Mouse (Mus musculus) heart, embryonic 10.5 days (tissue): Measurements from ENCODE around the gene Sardh. TPM values are rescaled to one million over a fixed set of nuclear protein-coding genes. Genes with fewer than 3 reads are reported as not detected.

Source experiments
- DNase-seq: peaks from one replicate; pipeline ENCODE4 v3.0.0-alpha.2; 2017; ENCODE audit warnings: low spot score
- H3K27ac ChIP-seq: fragments of 300-500 bp; sonication (generic); 2 replicates; pipeline ENCODE4 v1.5.1; 2016; ENCODE audit warnings: mild to moderate bottlenecking
- H3K27me3 ChIP-seq: fragments of 300-500 bp; sonication (generic); 2 replicates; pipeline ENCODE4 v1.6.1; 2016; ENCODE audit warnings: mild to moderate bottlenecking; ENCODE audit not compliant: poor library complexity, insufficient read depth, severe bottlenecking
- H3K36me3 ChIP-seq: fragments of 300-500 bp; sonication (generic); 2 replicates; pipeline ENCODE4 v1.6.1; 2016; ENCODE audit warnings: mild to moderate bottlenecking, moderate library complexity
- H3K4me1 ChIP-seq: fragments of 300-500 bp; sonication (generic); 2 replicates; pipeline ENCODE4 v1.6.1; 2016; ENCODE audit warnings: mild to moderate bottlenecking
- H3K4me3 ChIP-seq: fragments of 300-500 bp; sonication (generic); 2 replicates; pipeline ENCODE4 v1.5.1; 2016; ENCODE audit warnings: mild to moderate bottlenecking, moderate library complexity
- H3K9me3 ChIP-seq: fragments of 300-500 bp; sonication (generic); 2 replicates; pipeline ENCODE4 v1.6.1; 2016; ENCODE audit warnings: mild to moderate bottlenecking, moderate library complexity
- WGBS: fragments of 180-500 bp; shearing (Covaris S2); methylation state at CpG from one replicate; pipeline ENCODE4 v1.1.7; 2016; 5-methylcytosine and 5-hydroxymethylcytosine counted together
- polyA plus RNA-seq: library from polyadenylated mRNA; unstranded; fragments of >200 nt; fragmentation: Nextera tagmentation; extraction: Ambion mirVana; gene quantifications from 2 replicates; pipeline ENCODE4 v1.2.1, GENCODE M21; 2016

Gene Sardh
- polyA plus RNA-seq, 1 experiment from 2014 or later: 11.8 TPM

DNA sequence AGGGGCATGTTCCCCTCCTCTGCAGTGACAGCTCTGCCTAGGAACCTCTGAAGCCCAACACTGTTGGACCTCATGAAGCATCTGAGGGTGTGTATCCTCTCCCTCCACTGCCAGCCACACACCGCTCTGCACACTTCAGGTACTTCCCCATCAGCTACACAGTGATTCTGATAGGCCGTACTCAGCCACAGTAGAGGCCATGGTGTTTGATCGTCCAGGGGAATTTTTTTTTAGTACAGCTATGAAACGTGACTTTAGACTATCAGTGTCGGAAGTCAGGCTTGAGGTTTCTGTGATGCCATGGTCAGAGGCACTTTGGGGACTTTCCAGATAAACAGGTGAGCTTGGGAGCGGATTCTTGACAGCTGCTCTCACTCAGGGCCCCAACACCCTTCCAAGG is 60.6 kb downstream of the Sardh start:
- Histone ChIP-seq H3K9me3 (no peaks in the 10 kb centered on the region), H3K27me3 (peaks cover 31% of the 10 kb centered on the region), H3K4me3 (no peak overlapping the region), H3K4me1 (peaks cover 40% of the 10 kb centered on the region), H3K36me3 (no peaks in the 10 kb centered on the region), H3K27ac (0 out of 2 replicates have a peak overlapping the region, but pooled peaks have one; percentile 17)
- WGBS: 67% methylated on average over 6 of the region's 6 CpGs
- no peak for DNase-seq

DNA sequence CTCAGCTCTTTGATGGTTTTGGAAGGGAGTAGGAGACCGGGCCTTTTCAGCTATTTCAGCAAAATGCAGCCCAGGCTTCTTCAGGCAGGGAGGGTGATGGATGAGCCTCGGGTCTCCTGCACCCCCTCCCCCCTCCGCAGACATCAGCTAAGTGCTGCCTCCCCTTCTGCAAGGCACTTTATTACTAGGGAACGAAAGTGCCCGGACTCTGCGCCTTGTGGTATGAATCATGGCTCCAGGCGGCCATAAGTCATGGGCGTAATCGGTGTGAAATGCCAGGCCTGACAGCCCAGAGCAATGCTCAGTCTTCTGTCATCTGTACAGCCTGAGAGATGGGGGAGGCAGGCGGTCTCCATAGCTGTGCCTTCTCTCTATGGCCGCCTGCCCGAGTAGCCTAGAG is 64.4 kb downstream of the Sardh start:
- DNase-seq: no peak
- no peaks in the 10 kb centered on the region for H3K9me3 ChIP-seq
- WGBS: 56% methylated on average over 12 of the region's 12 CpGs
- H3K4me3 ChIP-seq: no peak overlapping the region
- H3K27ac ChIP-seq: peak overlapping the region; percentile 83
- H3K36me3 ChIP-seq: no peaks in the 10 kb centered on the region
- H3K4me1 ChIP-seq: peaks cover 74% of the 10 kb centered on the region
- H3K27me3 ChIP-seq: peaks cover 13% of the 10 kb centered on the region; the same call in 1 of the 2 replicates

- no peaks in the 10 kb centered on the region for H3K9me3 ChIP-seq
- peaks cover 15% of the 10 kb centered on the region for H3K27me3 ChIP-seq
- H3K36me3 ChIP-seq: no peaks in the 10 kb centered on the region
- H3K27ac ChIP-seq: peak overlapping the region; percentile 83
- no peak for DNase-seq
- H3K4me1 ChIP-seq: peaks cover 72% of the 10 kb centered on the region
- WGBS: 21% methylated on average over 4 of the region's 4 CpGs
- H3K4me3 ChIP-seq: no peak overlapping the region
These were observed 66.2 kb downstream of the Sardh start for GRCm38 (mm10) chr2:27181907-27182306.

- WGBS: 49% methylated on average over 8 of the region's 8 CpGs
- peak overlapping the region; percentile 83 for H3K27ac ChIP-seq
- H3K36me3 ChIP-seq: no peaks in the 10 kb centered on the region
- no peak overlapping the region for H3K4me3 ChIP-seq
- H3K4me1 ChIP-seq: peaks cover 75% of the 10 kb centered on the region
- no peak for DNase-seq
- H3K9me3 ChIP-seq: no peaks in the 10 kb centered on the region
- H3K27me3 ChIP-seq: peaks cover 12% of the 10 kb centered on the region
These were observed 69.0 kb downstream of the Sardh start for GRCm38 (mm10) chr2:27179101-27179500.

DNA sequence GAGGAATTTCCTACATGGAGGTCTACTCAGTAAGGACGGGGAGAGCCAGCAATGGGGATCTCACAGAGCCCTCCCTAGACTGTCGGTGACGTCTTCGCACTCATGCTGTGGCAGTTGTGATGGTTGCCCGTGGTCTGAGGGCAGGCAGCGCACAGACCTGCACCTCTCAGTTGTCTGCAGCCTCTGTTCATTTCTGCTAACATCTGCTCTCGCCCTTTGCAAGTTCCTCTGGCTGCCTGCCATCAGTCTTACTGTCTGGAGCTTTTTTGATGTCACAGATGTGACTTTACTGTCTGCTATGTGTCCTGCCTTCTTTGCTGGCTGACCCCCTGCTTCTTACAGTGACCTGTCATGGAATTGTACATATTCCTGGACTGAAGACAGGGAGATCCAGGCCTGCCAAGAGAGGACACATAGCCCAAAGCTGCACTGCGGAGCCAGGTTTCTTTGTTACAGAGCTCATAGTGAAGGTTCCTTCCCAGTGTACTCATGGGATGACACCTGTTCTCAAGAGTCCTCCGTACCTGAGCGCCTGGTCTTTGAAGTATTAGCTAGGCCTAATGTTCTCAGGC is 72.4 kb downstream of the Sardh start:
- Histone ChIP-seq H3K9me3 (no peaks in the 10 kb centered on the region), H3K4me3 (no peak overlapping the region), H3K36me3 (no peaks in the 10 kb centered on the region), H3K27ac (no peak overlapping the region), H3K4me1 (peaks cover 41% of the 10 kb centered on the region), H3K27me3 (peaks cover 20% of the 10 kb centered on the region)
- no peak for DNase-seq
- WGBS: 79% methylated on average over 10 of the region's 10 CpGs

GRCm38 (mm10) chr2:27174242-27174641 is 73.9 kb downstream of the Sardh start:
- Histone ChIP-seq H3K9me3 (no peaks in the 10 kb centered on the region), H3K36me3 (no peaks in the 10 kb centered on the region), H3K4me3 (no peak overlapping the region), H3K27me3 (peaks cover 20% of the 10 kb centered on the region), H3K4me1 (peaks cover 26% of the 10 kb centered on the region), H3K27ac (no peak overlapping the region)
- DNase-seq: no peak
- 70% methylated on average over 2 of the region's 2 CpGs for WGBS

- no peaks in the 10 kb centered on the region for H3K36me3 ChIP-seq
- H3K27ac ChIP-seq: peak overlapping the region; percentile 48; the same call in 1 of the 2 replicates
- 7% methylated on average over 2 of the region's 2 CpGs for WGBS
- H3K4me3 ChIP-seq: no peak overlapping the region
- peaks cover 26% of the 10 kb centered on the region for H3K4me1 ChIP-seq
- H3K9me3 ChIP-seq: no peaks in the 10 kb centered on the region
- peaks cover 29% of the 10 kb centered on the region; the same call in 1 of the 2 replicates for H3K27me3 ChIP-seq
- no peak for DNase-seq
These were observed 81.1 kb downstream of the Sardh start for GRCm38 (mm10) chr2:27166999-27167398.

DNA sequence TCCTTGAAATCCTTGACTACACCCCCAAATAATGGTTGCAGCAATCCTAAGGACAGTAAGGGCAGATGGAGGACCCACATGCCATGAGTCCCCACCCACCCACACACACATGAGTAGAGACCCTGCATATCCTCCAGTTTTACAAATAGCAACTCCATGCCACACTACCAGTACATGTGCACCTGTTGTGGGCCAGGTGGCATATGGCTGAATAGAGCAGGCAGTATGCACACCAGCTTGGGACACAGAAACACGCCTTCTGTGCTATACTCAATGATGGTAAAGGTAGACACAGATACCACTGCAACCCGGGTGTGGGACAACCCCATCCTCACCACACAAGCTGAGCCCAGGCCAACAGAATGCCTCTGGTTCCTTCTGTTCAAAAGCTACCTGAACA is 82.1 kb downstream of the Sardh start:
- H3K27ac ChIP-seq: no peak overlapping the region
- H3K36me3 ChIP-seq: no peaks in the 10 kb centered on the region
- WGBS: 78% methylated on average over 2 of the region's 2 CpGs

DNA sequence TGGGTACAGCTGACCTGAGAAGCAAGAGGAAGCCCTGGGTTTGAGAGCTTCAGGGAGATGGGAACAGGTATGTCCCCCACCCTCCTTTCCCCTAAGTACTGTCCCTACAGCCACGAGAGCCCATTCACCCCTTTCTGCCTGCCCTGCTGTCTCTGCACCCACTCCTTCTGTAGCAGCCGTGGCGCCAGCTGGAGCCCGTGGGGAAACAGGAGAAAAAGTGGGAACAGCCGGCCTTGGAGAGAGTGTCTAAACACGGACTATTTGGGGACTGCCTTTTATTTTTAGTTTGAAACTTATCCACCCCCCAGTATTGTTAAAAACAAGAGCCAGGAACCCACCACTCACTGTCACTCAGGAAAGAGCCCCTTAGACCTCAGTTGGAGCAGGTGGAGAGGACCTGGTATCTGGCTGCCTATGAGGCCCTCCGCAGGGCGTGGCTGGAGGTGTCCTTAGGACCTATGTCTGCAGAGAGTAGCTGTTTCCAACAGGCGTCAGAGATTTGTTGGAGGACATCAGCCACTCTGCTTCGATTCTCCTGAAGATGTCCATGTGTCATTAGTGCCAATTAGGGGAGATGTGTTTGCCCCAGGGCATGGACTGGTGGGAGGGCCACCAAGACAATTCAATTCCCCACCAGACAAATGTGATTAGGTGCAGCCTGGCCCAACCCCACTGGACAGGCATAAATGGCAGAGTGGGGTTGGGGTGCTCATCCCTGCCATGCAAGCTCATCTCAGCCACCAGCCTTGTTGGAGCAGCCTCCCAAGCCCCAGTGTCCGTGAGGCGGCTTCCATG is 83.1 kb downstream of the Sardh start, which contains the start of gene Dbh:
Gene Dbh (plus strand): TSS at position 438 of the 795 bp plus-strand sequence.
- Histone ChIP-seq H3K36me3 (no peaks in the 10 kb centered on the region), H3K4me1 (peaks cover 26% of the 10 kb centered on the region), H3K9me3 (no peaks in the 10 kb centered on the region), H3K27me3 (peaks cover 29% of the 10 kb centered on the region; the same call in 1 of the 2 replicates), H3K27ac (0 out of 2 replicates have a peak within 1 kb of the TSS, but pooled peaks have one; percentile 2), H3K4me3 (no peak within 1 kb of the TSS)
- DNase-seq: no peak
- 79% methylated on average over 12 of the region's 12 CpGs for WGBS

More for the DNA sequence above, 82.1 kb downstream of the Sardh start:
- DNase-seq: no peak
- Histone ChIP-seq H3K4me1 (peaks cover 26% of the 10 kb centered on the region), H3K9me3 (no peaks in the 10 kb centered on the region), H3K27me3 (peaks cover 29% of the 10 kb centered on the region; the same call in 1 of the 2 replicates), H3K4me3 (no peak overlapping the region)

GRCm38 (mm10) chr2:27163851-27164250 is 84.3 kb downstream of the Sardh start:
- Histone ChIP-seq H3K4me3 (no peak overlapping the region), H3K4me1 (peaks cover 31% of the 10 kb centered on the region), H3K27me3 (peaks cover 29% of the 10 kb centered on the region; the same call in 1 of the 2 replicates), H3K9me3 (no peaks in the 10 kb centered on the region), H3K27ac (no peak overlapping the region), H3K36me3 (no peaks in the 10 kb centered on the region)
- WGBS: 69% methylated on average over 5 of the region's 5 CpGs
- DNase-seq: no peak

DNA sequence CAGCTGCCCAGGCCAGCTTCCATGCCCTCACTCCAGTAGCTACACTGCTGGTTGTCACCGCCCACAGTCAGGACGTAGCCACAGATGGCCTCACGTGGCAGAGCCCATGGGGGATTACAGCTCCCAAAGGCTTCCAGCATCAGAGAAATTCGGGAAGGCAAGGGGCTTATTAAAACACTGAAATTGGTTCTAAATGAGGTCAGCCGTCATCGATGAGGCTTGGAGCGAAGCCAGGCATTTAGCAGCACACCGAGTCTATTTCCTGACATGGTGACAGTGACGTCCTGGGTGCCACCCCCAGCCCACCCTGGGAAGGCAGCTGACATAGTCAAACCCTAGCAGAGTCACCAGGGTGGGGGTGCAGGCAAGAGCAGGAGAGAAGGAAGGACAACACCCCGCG is 85.5 kb downstream of the Sardh start:
- Histone ChIP-seq H3K9me3 (no peaks in the 10 kb centered on the region), H3K36me3 (no peaks in the 10 kb centered on the region), H3K4me1 (peaks cover 24% of the 10 kb centered on the region), H3K27ac (peak overlapping the region; percentile 12; the same call in 1 of the 2 replicates), H3K27me3 (peaks cover 29% of the 10 kb centered on the region; the same call in 1 of the 2 replicates), H3K4me3 (no peak overlapping the region)
- DNase-seq: no peak
- 64% methylated on average over 11 of the region's 11 CpGs for WGBS

DNA sequence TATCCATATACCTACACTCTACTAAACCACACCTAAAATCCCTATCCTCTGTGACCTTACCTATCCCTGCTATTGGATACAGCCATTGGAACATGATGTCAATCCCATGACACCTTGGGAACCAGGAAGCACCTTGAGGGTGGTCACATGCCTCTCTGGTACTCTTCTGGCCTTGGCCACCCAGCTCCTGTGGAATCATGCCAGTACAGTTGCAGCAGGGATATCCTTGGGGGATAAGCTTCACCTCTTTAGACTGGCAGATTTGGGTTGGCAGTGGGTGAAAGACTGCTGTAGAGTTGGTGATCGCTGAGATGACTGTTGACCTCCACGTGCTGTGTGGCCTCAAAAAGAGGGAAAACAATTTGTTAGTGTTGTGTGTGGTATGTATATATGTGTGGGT is 86.6 kb downstream of the Sardh start:
- H3K27ac ChIP-seq: no peak overlapping the region
- 90% methylated on average over 2 of the region's 2 CpGs for WGBS
- no peak overlapping the region for H3K4me3 ChIP-seq
- H3K9me3 ChIP-seq: no peaks in the 10 kb centered on the region
- H3K4me1 ChIP-seq: peaks cover 15% of the 10 kb centered on the region
- DNase-seq: no peak
- H3K36me3 ChIP-seq: no peaks in the 10 kb centered on the region
- peaks cover 20% of the 10 kb centered on the region; the same call in 1 of the 2 replicates for H3K27me3 ChIP-seq

GRCm38 (mm10) chr2:27156596-27156995 is 91.5 kb downstream of the Sardh start:
- Histone ChIP-seq H3K27me3 (0 out of 2 replicates have a peak, but pooled peaks cover 3% of the 10 kb centered on the region), H3K4me3 (no peak overlapping the region), H3K27ac (no peak overlapping the region), H3K36me3 (no peaks in the 10 kb centered on the region), H3K4me1 (peaks cover 10% of the 10 kb centered on the region), H3K9me3 (no peaks in the 10 kb centered on the region)
- WGBS: 80% methylated on average over 6 of the region's 6 CpGs
- DNase-seq: no peak
